ENCODE assay signal across 8 mouse cellular contexts in genomic region chr17:29360761-29361221, GRCm38 (mm10). TPM values are rescaled to one million over a fixed set of nuclear protein-coding genes. Genes with fewer than 3 reads are reported as not detected.
DNase-seq lines count a peak whose midpoint lies in the region; ATAC-seq and TF ChIP-seq lines count a peak whose summit lies in the region.

Gene Fgd2 (plus strand): TSS chr17:29360914.

- TF ChIP-seq CTCF in bone marrow macrophage, adult 2 months (IDR thresholded peaks at IDR 0.05; ENCODE audit: low read depth, low read length) = no peak

- no peak within 1 kb of the TSS for H3K27ac ChIP-seq in kidney, embryonic 14.5 days (ENCODE audit: low read depth, low read length)
- peak within 1 kb of the TSS; percentile 96 for H3K27ac ChIP-seq in bone marrow macrophage, adult 2 months (ENCODE audit: insufficient read depth, low read depth, low read length)
- H3K27ac ChIP-seq in kidney, embryonic 15.5 days = no peak within 1 kb of the TSS; the same call in 1 of the 2 replicates
- peak within 1 kb of the TSS; percentile 91 for H3K27ac ChIP-seq in macrophage
- no peak within 1 kb of the TSS for H3K27ac ChIP-seq in forebrain, embryonic 15.5 days (replicated peaks)

- H3K9ac ChIP-seq in kidney, embryonic 14.5 days (ENCODE audit: low read depth, low read length) = no peak within 1 kb of the TSS
- H3K9ac ChIP-seq in kidney, embryonic 15.5 days = no peak within 1 kb of the TSS
- no peak within 1 kb of the TSS for H3K9ac ChIP-seq in forebrain, embryonic 15.5 days (replicated peaks)

- H3K4me2 ChIP-seq in kidney, embryonic 14.5 days (replicated peaks; ENCODE audit: low read depth, low read length) = 0 out of 2 replicates have a peak within 1 kb of the TSS, but pooled peaks have one; percentile 21
- H3K4me2 ChIP-seq in kidney, embryonic 15.5 days = peak within 1 kb of the TSS; percentile 28
- no peak within 1 kb of the TSS for H3K4me2 ChIP-seq in forebrain, embryonic 15.5 days (replicated peaks)

- DNase-seq in kidney, adult 18-20 months = no peak
- no peak for DNase-seq in urinary bladder, postnatal 14 days (ENCODE audit: low spot score)
- no peak for DNase-seq in adrenal gland, adult 2 months

- no peaks in the 10 kb centered on the region for H3K27me3 ChIP-seq in kidney, embryonic 14.5 days (ENCODE audit: control insufficient read depth, insufficient read depth, low read length)
- H3K27me3 ChIP-seq in kidney, embryonic 15.5 days = no peaks in the 10 kb centered on the region
- no peaks in the 10 kb centered on the region for H3K27me3 ChIP-seq in forebrain, embryonic 15.5 days

- no peak; the same call in 1 of the 2 replicates for ATAC-seq in kidney, embryonic 14.5 days (ENCODE audit: low FRiP score, low TSS enrichment)
- ATAC-seq in kidney, embryonic 15.5 days (replicated peaks; ENCODE audit: low FRiP score) = no peak
- no peak for ATAC-seq in forebrain, embryonic 15.5 days (replicated peaks)

- TF ChIP-seq POLR2A in bone marrow macrophage, adult 2 months (IDR thresholded peaks at IDR 0.05; ENCODE audit: borderline replicate concordance, low read depth, low read length) = no peak

- no peaks in the 10 kb centered on the region for H3K36me3 ChIP-seq in kidney, embryonic 14.5 days (ENCODE audit: control insufficient read depth, insufficient read depth, low read length)
- H3K36me3 ChIP-seq in kidney, embryonic 15.5 days = no peaks in the 10 kb centered on the region
- peaks cover 16% of the 10 kb centered on the region for H3K36me3 ChIP-seq in macrophage (ENCODE audit: inconsistent target)
- no peaks in the 10 kb centered on the region for H3K36me3 ChIP-seq in forebrain, embryonic 15.5 days

- no peak within 1 kb of the TSS for H3K4me3 ChIP-seq in kidney, embryonic 14.5 days (ENCODE audit: low read length)
- H3K4me3 ChIP-seq in bone marrow macrophage, adult 2 months (ENCODE audit: insufficient read depth, low read length) = peak within 1 kb of the TSS; percentile 65
- peak within 1 kb of the TSS; percentile 4; the same call in 1 of the 2 replicates for H3K4me3 ChIP-seq in kidney, embryonic 15.5 days (replicated peaks)
- peak within 1 kb of the TSS; percentile 77 for H3K4me3 ChIP-seq in macrophage (ENCODE audit: inconsistent target)
- no peak within 1 kb of the TSS for H3K4me3 ChIP-seq in forebrain, embryonic 15.5 days

- H3K9me3 ChIP-seq in kidney, embryonic 14.5 days (ENCODE audit: control insufficient read depth, low read length) = no peaks in the 10 kb centered on the region
- no peaks in the 10 kb centered on the region for H3K9me3 ChIP-seq in kidney, embryonic 15.5 days (replicated peaks)
- H3K9me3 ChIP-seq in forebrain, embryonic 15.5 days = no peaks in the 10 kb centered on the region

- 20% methylated on average over 5 of the region's 5 CpGs for WGBS in kidney, embryonic 14.5 days
- WGBS in kidney, embryonic 15.5 days = 22% methylated on average over 5 of the region's 5 CpGs
- WGBS in macrophage (ENCODE audit: missing documents) = 0% methylated on average over 5 of the region's 5 CpGs
- WGBS in forebrain, embryonic 15.5 days = 28% methylated on average over 5 of the region's 5 CpGs

- H3K4me1 ChIP-seq in kidney, embryonic 14.5 days (ENCODE audit: control insufficient read depth, insufficient read depth, low read length) = peaks cover 22% of the 10 kb centered on the region
- H3K4me1 ChIP-seq in bone marrow macrophage, adult 2 months (ENCODE audit: control insufficient read depth, insufficient read depth, low read length) = peaks cover 22% of the 10 kb centered on the region
- H3K4me1 ChIP-seq in kidney, embryonic 15.5 days = peaks cover 34% of the 10 kb centered on the region
- peaks cover 16% of the 10 kb centered on the region for H3K4me1 ChIP-seq in forebrain, embryonic 15.5 days

- peaks cover 42% of the 10 kb centered on the region for H3K79me2 ChIP-seq in macrophage (ENCODE audit: inconsistent target)

RNA-seq across cellular contexts. Expression of gene Fgd2, which starts in this region (rescaled TPM):
- polyA plus RNA-seq in kidney, embryonic 14.5 days (2014; fragmentation: Nextera tagmentation; extraction: Ambion mirVana) = 9.5 and 9.6 TPM in 2 replicates
- 136 and 152 TPM in 2 replicates for polyA plus RNA-seq in bone marrow macrophage, adult 2 months (2012; ENCODE audit: insufficient read depth, insufficient read length, missing spikeins)
- 12.0 and 13.0 TPM in 2 replicates for polyA plus RNA-seq in kidney, embryonic 15.5 days (2015; fragmentation: Nextera tagmentation; extraction: Ambion mirVana)
- total RNA-seq in macrophage (2018; cell fraction: chromatin; rRNA removed) = 1,000 to 10,000 TPM in 7 of 26 experiments, 100 to 1,000 TPM in 18, 10 to 100 TPM in 1; 86.9 to 1,791 (median 552) TPM
- 100 to 1,000 TPM in 4 of 26 experiments, 10 to 100 TPM in 22; 20.6 to 153 (median 53.9) TPM for total RNA-seq in macrophage (2018; cell fraction: cytosol; rRNA removed)
- 100 to 1,000 TPM in 25 of 26 experiments, 10 to 100 TPM in 1; 94.6 to 605 (median 335) TPM for total RNA-seq in macrophage (2018; cell fraction: nucleus; rRNA removed)
- polyA plus RNA-seq in macrophage (2018) = 29.2 to 94.0 TPM (median 43.1 TPM) in 3 replicates
- total RNA-seq in adrenal gland, adult 2 months (2021) = 1 to 10 TPM; 2.6 to 3.4 TPM
- 10.0 and 17.2 TPM in 2 replicates for polyA plus RNA-seq in adrenal gland, adult 2 months (2012; rRNA removed)
- 5.5 and 6.0 TPM in 2 replicates for polyA plus RNA-seq in forebrain, embryonic 15.5 days (2015; fragmentation: Nextera tagmentation; extraction: Ambion mirVana)

Comparison
In these comparisons a context has a peak if more than half of its experiments do, and no peak if none do; other contexts are left out.
1. H3K4me3 ChIP-seq: peak in bone marrow macrophage, adult 2 months (single experiment), kidney, embryonic 15.5 days (single experiment) and macrophage (single experiment); none in kidney, embryonic 14.5 days (single experiment) and forebrain, embryonic 15.5 days (single experiment).
2. H3K27ac ChIP-seq: peak in bone marrow macrophage, adult 2 months (single experiment) and macrophage (single experiment); none in kidney, embryonic 14.5 days (single experiment), kidney, embryonic 15.5 days (single experiment) and forebrain, embryonic 15.5 days (single experiment).